Mouse (Mus musculus) lung, postnatal 0 days (tissue): ENCODE measurements around the gene Klc4. TPM values are rescaled to one million over a fixed set of nuclear protein-coding genes. Genes with fewer than 3 reads are reported as not detected.

Source experiments
- ATAC-seq: fragments of 200-750 bp; cut with Nextera tagmentation; 2 replicates; pipeline ENCODE4 v1.8.0; 2017; ENCODE audit warnings: moderate library complexity
- DNase-seq: peaks from one replicate; pipeline ENCODE4 v3.0.0-alpha.2; 2016; ENCODE audit warnings: low spot score
- H3K27ac ChIP-seq: fragments of 300-500 bp; sonication (generic); 2 replicates; pipeline ENCODE4 v1.5.1; 2014; ENCODE audit warnings: antibody characterized with exemption, mild to moderate bottlenecking, low read length, mixed read lengths
- H3K27me3 ChIP-seq: fragments of 300-500 bp; sonication (generic); replicated peaks from 2 replicates; pipeline ENCODE4 v1.6.1; 2014; ENCODE audit warnings: low read length, mixed read lengths; ENCODE audit not compliant: insufficient read depth
- H3K36me3 ChIP-seq: fragments of 300-500 bp; sonication (generic); 2 replicates; pipeline ENCODE4 v1.6.1; 2014; ENCODE audit warnings: low read length, mixed read lengths; ENCODE audit not compliant: insufficient read depth
- H3K4me1 ChIP-seq: fragments of 300-500 bp; sonication (generic); 2 replicates; pipeline ENCODE4 v1.6.1; 2014; ENCODE audit warnings: antibody characterized with exemption, low read depth, low read length, mixed read lengths; ENCODE audit not compliant: insufficient read depth
- H3K4me2 ChIP-seq: fragments of 300-500 bp; sonication (generic); replicated peaks from 2 replicates; pipeline ENCODE4 v1.6.1; 2014; ENCODE audit warnings: low read depth, mild to moderate bottlenecking, low read length, moderate library complexity, mixed read lengths
- H3K4me3 ChIP-seq: fragments of 300-500 bp; sonication (generic); 2 replicates; pipeline ENCODE4 v1.5.1; 2014; ENCODE audit warnings: low read depth, low read length
- H3K9ac ChIP-seq: fragments of 300-500 bp; sonication (generic); replicated peaks from 2 replicates; pipeline ENCODE4 v1.6.1; 2014; ENCODE audit warnings: low read depth, mild to moderate bottlenecking
- H3K9me3 ChIP-seq: fragments of 300-500 bp; sonication (generic); 2 replicates; pipeline ENCODE4 v1.6.1; 2016; ENCODE audit warnings: low read length, mixed read lengths
- CTCF ChIP-seq: IDR thresholded peaks from 2 replicates; pipeline ENCODE4 v1.5.1; 2016; ENCODE audit warnings: antibody characterized with exemption, mild to moderate bottlenecking
- EP300 ChIP-seq: IDR thresholded peaks from 2 replicates; pipeline ENCODE4 v1.6.1; 2016; ENCODE audit warnings: antibody characterized with exemption, mild to moderate bottlenecking, control low read depth
- WGBS: fragments of 180-500 bp; shearing (Covaris S2); extraction: QIAGEN DNeasy Blood & Tissue Kit; methylation state at CpG from one replicate; pipeline ENCODE4 v1.1.7; 2014; 5-methylcytosine and 5-hydroxymethylcytosine counted together
- polyA plus RNA-seq: library from polyadenylated mRNA; unstranded; fragments of >200 nt; fragmentation: Nextera tagmentation; extraction: Ambion mirVana; gene quantifications from 2 replicates; pipeline ENCODE4 v1.2.1, GENCODE M21; 2015

Klc4 gene
- polyA plus RNA-seq, 1 experiment from 2014 or later: 38.4 TPM

DNA sequence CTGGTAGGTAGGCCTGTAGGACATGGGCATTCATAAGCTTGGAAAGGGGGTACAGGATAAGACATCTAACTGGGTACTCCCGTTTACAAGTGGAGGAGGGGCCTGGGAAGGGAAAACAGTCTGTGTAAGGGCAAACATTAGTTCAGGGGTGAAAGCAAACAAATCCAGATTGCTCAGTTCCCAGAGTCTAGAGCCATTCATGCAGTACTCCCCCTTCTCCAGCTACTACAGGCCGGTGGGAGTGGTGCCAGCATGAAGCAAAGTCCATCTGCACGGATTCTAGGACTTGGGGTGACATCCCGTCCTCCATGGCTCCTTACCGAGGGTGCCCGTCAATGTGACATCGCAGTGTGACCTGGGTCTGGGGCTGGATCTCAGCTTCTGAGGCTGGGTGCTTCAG lies 55.4 kb downstream of the Klc4 start:
- ATAC-seq (no peak), DNase-seq (peak; percentile 50)
- Histone ChIP-seq H3K4me2 (no peak overlapping the region), H3K36me3 (peaks cover 9% of the 10 kb centered on the region), H3K4me3 (no peak overlapping the region), H3K27ac (0 out of 2 replicates have a peak overlapping the region, but pooled peaks have one; percentile 14), H3K9me3 (no peaks in the 10 kb centered on the region), H3K4me1 (no peaks in the 10 kb centered on the region; the same call in 1 of the 2 replicates), H3K9ac (no peak overlapping the region), H3K27me3 (no peaks in the 10 kb centered on the region)
- TF ChIP-seq CTCF (no peak), EP300 (no peak)
- 76% methylated on average over 7 of the region's 7 CpGs for WGBS

DNA sequence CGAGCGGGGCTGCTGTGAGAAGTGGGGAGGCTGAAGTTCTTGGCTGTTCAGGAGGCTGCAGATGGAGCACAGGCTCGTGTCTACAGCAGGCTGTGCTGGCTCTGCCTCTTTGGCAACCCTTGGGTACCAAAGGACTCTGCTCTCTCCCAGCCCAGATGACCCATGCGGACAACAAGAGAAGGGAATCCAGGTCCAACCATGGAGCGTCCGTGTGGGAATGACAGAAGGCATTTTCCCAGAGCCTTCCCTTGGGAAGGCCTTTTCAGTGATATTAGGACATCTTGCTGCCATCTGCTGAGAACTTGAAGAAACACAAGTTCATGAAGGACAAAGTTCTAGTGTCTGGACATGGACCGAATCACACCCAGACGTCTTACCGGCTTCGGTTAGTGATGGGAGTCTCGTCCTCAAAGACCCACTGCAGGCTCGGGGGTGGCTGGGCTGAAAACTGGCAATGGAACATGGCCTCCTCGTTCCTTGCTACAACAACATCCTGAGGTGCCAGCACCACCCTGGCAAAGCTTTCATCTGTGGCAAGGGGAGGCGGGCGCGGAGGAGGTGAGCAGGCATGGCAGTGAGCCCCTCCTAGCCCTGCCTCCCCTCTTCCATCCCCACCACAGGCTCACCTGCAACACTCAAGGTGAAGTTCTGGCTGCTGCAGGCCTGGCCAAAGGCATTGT lies 56.0 kb downstream of the Klc4 start:
- Histone ChIP-seq H3K4me3 (no peak overlapping the region), H3K4me1 (no peaks in the 10 kb centered on the region; the same call in 1 of the 2 replicates), H3K27me3 (no peaks in the 10 kb centered on the region), H3K4me2 (no peak overlapping the region), H3K9me3 (no peaks in the 10 kb centered on the region), H3K9ac (no peak overlapping the region), H3K36me3 (peaks cover 9% of the 10 kb centered on the region), H3K27ac (no peak overlapping the region)
- ATAC-seq: no peak
- WGBS: 84% methylated on average over 16 of the region's 16 CpGs
- TF ChIP-seq CTCF (no peak; the same call in 1 of the 2 replicates), EP300 (no peak)
- DNase-seq: no peak

GRCm38 (mm10) chr17:46588913-46589312 lies 56.9 kb downstream of the Klc4 start:
- ATAC-seq (no peak), DNase-seq (no peak)
- H3K4me1 ChIP-seq: no peaks in the 10 kb centered on the region; the same call in 1 of the 2 replicates
- H3K4me3 ChIP-seq: no peak overlapping the region
- no peak overlapping the region for H3K9ac ChIP-seq
- 94% methylated on average over 6 of the region's 6 CpGs for WGBS
- no peaks in the 10 kb centered on the region for H3K27me3 ChIP-seq
- TF ChIP-seq EP300 (no peak), CTCF (no peak)
- H3K36me3 ChIP-seq: peaks cover 9% of the 10 kb centered on the region
- no peak overlapping the region for H3K4me2 ChIP-seq
- no peak overlapping the region for H3K27ac ChIP-seq
- no peaks in the 10 kb centered on the region for H3K9me3 ChIP-seq

DNA sequence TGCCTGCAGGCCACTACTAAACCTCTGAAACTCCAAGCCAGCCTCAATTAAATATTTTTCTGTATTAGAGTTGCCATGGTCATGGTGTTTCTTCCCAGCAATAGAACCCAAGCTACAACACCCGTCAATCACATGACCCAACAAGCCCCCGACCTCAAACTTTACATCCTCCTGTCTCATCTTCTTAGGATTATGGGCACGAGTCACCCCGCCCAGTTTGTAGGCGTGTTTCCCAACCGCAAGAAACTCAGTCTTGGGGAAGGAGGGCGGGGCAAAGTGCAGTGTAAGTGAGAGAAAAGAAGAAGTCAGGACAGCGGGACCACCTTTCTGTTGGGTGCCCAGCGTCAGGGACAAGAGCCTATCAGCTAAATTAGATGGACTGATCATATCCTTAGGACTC lies 57.6 kb downstream of the Klc4 start:
- H3K4me2 ChIP-seq: no peak overlapping the region
- H3K27ac ChIP-seq: no peak overlapping the region
- H3K4me1 ChIP-seq: no peaks in the 10 kb centered on the region; the same call in 1 of the 2 replicates
- no peak overlapping the region for H3K9ac ChIP-seq
- no peak overlapping the region for H3K4me3 ChIP-seq
- 82% methylated on average over 9 of the region's 9 CpGs for WGBS
- H3K27me3 ChIP-seq: no peaks in the 10 kb centered on the region
- ATAC-seq: no peak
- peaks cover 9% of the 10 kb centered on the region for H3K36me3 ChIP-seq
- TF ChIP-seq EP300 (no peak), CTCF (no peak)
- H3K9me3 ChIP-seq: no peaks in the 10 kb centered on the region
- DNase-seq: no peak

DNA sequence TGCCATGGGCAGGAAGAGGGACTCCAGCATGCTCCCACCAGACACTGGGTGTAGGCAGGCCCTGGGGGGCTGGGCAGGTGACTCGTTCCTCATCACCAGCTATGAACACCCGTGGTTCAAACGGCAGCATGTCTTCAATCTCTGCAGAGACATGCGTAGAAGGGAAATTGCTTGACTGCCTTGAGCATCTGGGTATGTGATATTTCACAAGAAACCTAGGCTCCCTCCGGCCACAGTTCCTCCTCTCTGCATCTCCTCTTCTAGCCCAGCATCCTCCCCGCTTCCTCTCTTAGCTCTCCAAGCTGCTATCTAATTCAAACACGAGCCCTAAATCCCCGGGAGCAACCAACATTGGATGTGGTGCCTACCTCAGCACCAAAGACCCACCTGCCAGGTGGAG lies 59.5 kb downstream of the Klc4 start:
- Histone ChIP-seq H3K4me3 (no peak overlapping the region), H3K9me3 (no peaks in the 10 kb centered on the region), H3K36me3 (peaks cover 19% of the 10 kb centered on the region), H3K27me3 (no peaks in the 10 kb centered on the region), H3K4me1 (no peaks in the 10 kb centered on the region), H3K9ac (no peak overlapping the region), H3K27ac (no peak overlapping the region), H3K4me2 (no peak overlapping the region)
- no peak for DNase-seq
- WGBS: 82% methylated on average over 8 of the region's 8 CpGs
- ATAC-seq: no peak
- TF ChIP-seq EP300 (no peak), CTCF (no peak)

Other genes with a start within 250 kb of the Klc4 start
- gene Crip3, start 217.1 kb downstream of the Klc4 start, polyA plus RNA-seq: 0.76 and 0.81 TPM in 2 replicates
- gene Slc22a7, start 207.6 kb downstream of the Klc4 start, polyA plus RNA-seq: not detected in 2 replicates
- gene Ttbk1, start 158.3 kb downstream of the Klc4 start, polyA plus RNA-seq: 0.04 TPM in 1 of 2 replicates, not detected in the other
- 2.8 and 4.2 TPM in 2 replicates for gene Dnph1, start 149.3 kb downstream of the Klc4 start, polyA plus RNA-seq
- gene Cul9, start 99.6 kb downstream of the Klc4 start, polyA plus RNA-seq: 3.5 and 3.8 TPM in 2 replicates
- gene Srf, start 89.8 kb downstream of the Klc4 start, polyA plus RNA-seq: 5.1 and 5.6 TPM in 2 replicates
- gene Ptk7, start 16.5 kb downstream of the Klc4 start, polyA plus RNA-seq: 73.2 and 75.8 TPM in 2 replicates
- 69.2 and 88.6 TPM in 2 replicates for gene Mrpl2, start 207 bp upstream of the Klc4 start, polyA plus RNA-seq
- 21.8 and 22.1 TPM in 2 replicates for gene Cul7, start 4.3 kb upstream of the Klc4 start, polyA plus RNA-seq
- gene Rrp36, start 28.3 kb upstream of the Klc4 start, polyA plus RNA-seq: 35.2 and 38.5 TPM in 2 replicates
- gene Mea1, start 32.8 kb upstream of the Klc4 start, polyA plus RNA-seq: 113 and 114 TPM in 2 replicates
- 96.7 and 111 TPM in 2 replicates for gene Klhdc3, start 34.9 kb upstream of the Klc4 start, polyA plus RNA-seq
- 31.7 and 31.8 TPM in 2 replicates for gene Ppp2r5d, start 59.1 kb upstream of the Klc4 start, polyA plus RNA-seq
- gene Pex6, start 65.4 kb upstream of the Klc4 start, polyA plus RNA-seq: 18.5 and 23.4 TPM in 2 replicates
- 13.0 and 14.9 TPM in 2 replicates for gene Gnmt, start 83.1 kb upstream of the Klc4 start, polyA plus RNA-seq
- gene Cnpy3, start 106.2 kb upstream of the Klc4 start, polyA plus RNA-seq: 44.1 and 47.0 TPM in 2 replicates
- gene Ptcra, start 117.7 kb upstream of the Klc4 start, polyA plus RNA-seq: 0.14 TPM in 1 of 2 replicates, not detected in the other
- gene 2310039H08Rik, start 126.6 kb upstream of the Klc4 start, polyA plus RNA-seq: 73.9 and 80.1 TPM in 2 replicates
- 83.2 and 83.7 TPM in 2 replicates for gene Rpl7l1, start 136.7 kb upstream of the Klc4 start, polyA plus RNA-seq
- gene Bicral, start 212.5 kb upstream of the Klc4 start, polyA plus RNA-seq: 3.0 and 3.4 TPM in 2 replicates
- 47.7 and 51.0 TPM in 2 replicates for gene Tbcc, start 244.7 kb upstream of the Klc4 start, polyA plus RNA-seq